Mouse (Mus musculus) heart, embryonic 13.5 days (tissue): ENCODE measurements at regions not wholly inside any gene's neighbourhood (a gene's known extent, or its start where the extent isn't known, plus 50 kb on each side); places are given as distances from the start of the nearest gene placed in this dataset.
"Not testable (repeated sequence)": the region's sequence is repeated elsewhere in the genome, so short reads cannot be mapped to it uniquely, and the experiment has no call there.

ENCODE experiments used
- ATAC-seq: fragments of 200-750 bp; cut with Nextera tagmentation; 2 replicates; pipeline ENCODE4 v1.8.0; 2017; ENCODE audit warnings: moderate TSS enrichment; ENCODE audit not compliant: insufficient number of reproducible peaks, low FRiP score, low TSS enrichment; ENCODE audit errors: extremely low read depth
- H3K27ac ChIP-seq: fragments of 300-500 bp; sonication (generic); replicated peaks from 2 replicates; pipeline ENCODE4 v1.5.1; 2015; ENCODE audit warnings: moderate library complexity, mild to moderate bottlenecking, inconsistent platforms
- H3K27me3 ChIP-seq: fragments of 300-500 bp; sonication (generic); replicated peaks from 2 replicates; pipeline ENCODE4 v1.6.1; 2015; ENCODE audit warnings: mild to moderate bottlenecking, inconsistent platforms
- H3K36me3 ChIP-seq: fragments of 300-500 bp; sonication (generic); 2 replicates; pipeline ENCODE4 v1.6.1; 2015; ENCODE audit warnings: mild to moderate bottlenecking, inconsistent platforms
- H3K4me1 ChIP-seq: fragments of 300-500 bp; sonication (generic); 2 replicates; pipeline ENCODE4 v1.6.1; 2015; ENCODE audit warnings: inconsistent platforms
- H3K4me2 ChIP-seq: fragments of 300-500 bp; sonication (generic); 2 replicates; pipeline ENCODE4 v1.6.1; 2015; ENCODE audit warnings: inconsistent platforms, mild to moderate bottlenecking, moderate library complexity
- H3K4me3 ChIP-seq: fragments of 300-500 bp; sonication (generic); 2 replicates; pipeline ENCODE4 v1.5.1; 2015; ENCODE audit warnings: moderate library complexity, mild to moderate bottlenecking, inconsistent platforms
- H3K9ac ChIP-seq: fragments of 300-500 bp; sonication (generic); 2 replicates; pipeline ENCODE4 v1.6.1; 2015; ENCODE audit warnings: inconsistent platforms, mild to moderate bottlenecking, moderate library complexity
- H3K9me3 ChIP-seq: fragments of 300-500 bp; sonication (generic); 2 replicates; pipeline ENCODE4 v1.6.1; 2016; ENCODE audit warnings: inconsistent platforms
- WGBS: fragments of 180-500 bp; shearing (Covaris S2); methylation state at CpG from one replicate; pipeline ENCODE4 v1.1.7; 2015; ENCODE audit warnings: mixed read lengths; 5-methylcytosine and 5-hydroxymethylcytosine counted together

DNA sequence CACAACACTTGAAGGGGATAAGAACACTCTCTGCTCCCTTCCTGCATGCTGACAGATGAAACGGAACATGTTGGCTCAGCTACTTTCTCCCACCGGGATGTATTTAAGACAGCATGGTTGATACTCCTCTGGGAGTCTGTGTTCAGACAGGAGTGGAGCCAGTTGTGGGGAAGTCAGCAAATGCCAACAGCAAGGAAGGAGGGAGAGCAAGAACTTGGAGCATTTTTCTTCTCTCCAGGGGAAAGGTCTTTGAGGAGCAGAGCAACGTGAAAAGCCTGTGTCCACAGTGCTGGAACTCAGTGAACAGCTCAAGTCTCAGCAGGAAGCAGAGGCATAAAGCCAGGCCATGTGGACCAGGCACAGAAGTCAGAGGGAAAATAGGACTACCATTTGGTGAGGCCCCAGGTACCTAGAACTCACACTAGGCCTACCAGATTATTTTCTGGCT lies 188.8 kb upstream of the Dmac1 start:
- Histone ChIP-seq H3K9ac (no peak overlapping the region), H3K4me3 (no peak overlapping the region), H3K36me3 (no peaks in the 10 kb centered on the region), H3K4me1 (no peaks in the 10 kb centered on the region), H3K27me3 (no peaks in the 10 kb centered on the region), H3K27ac (no peak overlapping the region), H3K4me2 (no peak overlapping the region), H3K9me3 (no peaks in the 10 kb centered on the region)
- 41% methylated on average over 3 of the region's 3 CpGs for WGBS
- no peak for ATAC-seq

DNA sequence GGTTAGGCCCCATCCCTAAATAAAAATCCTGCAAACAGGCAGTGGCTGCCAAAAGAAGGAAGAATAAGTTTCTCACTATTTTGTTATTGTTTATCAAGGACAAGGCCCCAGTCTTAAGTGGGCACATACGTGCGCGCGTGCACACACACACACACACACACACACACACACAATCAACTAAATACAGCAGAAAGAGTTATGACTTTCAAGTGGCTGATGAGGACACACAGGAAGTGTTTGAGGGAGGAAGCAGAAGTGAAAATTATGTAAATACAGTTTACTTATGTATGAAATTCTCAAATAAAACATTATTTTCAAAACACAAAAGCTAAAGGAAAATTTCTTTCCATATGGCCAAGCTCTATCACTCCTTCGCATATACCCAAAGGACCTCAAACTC lies 185.5 kb upstream of the Dmac1 start:
- Histone ChIP-seq H3K4me3 (no peak overlapping the region), H3K27ac (no peak overlapping the region), H3K4me2 (no peak overlapping the region), H3K9ac (no peak overlapping the region), H3K27me3 (no peaks in the 10 kb centered on the region), H3K36me3 (no peaks in the 10 kb centered on the region), H3K4me1 (no peaks in the 10 kb centered on the region), H3K9me3 (no peaks in the 10 kb centered on the region)
- whole genome bisulfite sequencing, result 90% methylated on average over 5 of the region's 5 CpGs
- no peak for ATAC-seq

DNA sequence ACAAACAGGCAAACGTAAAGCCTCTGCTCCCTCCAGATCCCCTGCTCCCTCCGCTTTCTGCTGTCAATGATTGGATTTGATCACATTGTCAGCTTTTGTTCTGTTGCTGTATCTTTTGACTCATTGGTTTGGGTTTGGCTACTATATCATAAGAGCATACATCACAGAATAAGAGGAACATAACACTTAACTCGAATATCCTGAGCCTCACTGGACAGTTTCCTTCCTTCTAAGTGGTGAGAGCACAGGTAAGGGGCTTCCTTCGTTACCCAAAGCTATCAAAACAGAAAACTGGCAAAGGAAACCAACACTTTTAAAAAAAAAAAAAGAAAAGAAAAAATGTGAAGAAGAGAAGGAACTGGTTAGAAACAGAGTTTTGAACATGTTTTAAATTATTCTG lies 171.4 kb upstream of the Dmac1 start:
- no peak overlapping the region for H3K9ac ChIP-seq
- 56% methylated on average over 4 of the region's 4 CpGs for WGBS
- H3K36me3 ChIP-seq, result no peaks in the 10 kb centered on the region
- H3K4me2 ChIP-seq, result no peak overlapping the region
- no peaks in the 10 kb centered on the region; the same call in 1 of the 2 replicates for H3K4me1 ChIP-seq
- ATAC-seq, result no peak
- H3K27ac ChIP-seq, result no peak overlapping the region
- no peak overlapping the region for H3K4me3 ChIP-seq
- H3K27me3 ChIP-seq, result no peaks in the 10 kb centered on the region
- no peaks in the 10 kb centered on the region for H3K9me3 ChIP-seq

DNA sequence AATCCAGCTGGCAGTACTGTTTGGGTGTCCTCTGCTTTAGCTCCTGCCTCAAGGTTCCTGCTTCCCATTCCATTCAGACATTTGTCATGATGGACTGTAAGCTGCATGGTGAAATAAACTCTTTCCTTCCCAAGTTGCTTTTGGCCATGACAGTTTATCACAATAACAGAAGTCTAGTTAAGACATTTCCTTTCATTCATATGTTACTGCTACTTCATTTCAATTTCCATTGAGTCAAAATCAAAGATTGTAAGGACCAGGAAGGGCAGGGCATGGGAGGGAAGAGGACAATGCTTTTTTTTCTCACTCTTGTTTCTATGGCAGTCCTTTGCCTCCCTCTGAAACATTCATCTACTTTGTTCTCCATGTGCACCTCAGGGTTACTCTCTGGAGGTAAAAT lies 145.2 kb upstream of the Dmac1 start:
- ATAC-seq, result no peak
- Histone ChIP-seq H3K9me3 (no peaks in the 10 kb centered on the region), H3K36me3 (no peaks in the 10 kb centered on the region), H3K4me3 (no peak overlapping the region), H3K4me1 (no peaks in the 10 kb centered on the region), H3K27ac (no peak overlapping the region), H3K4me2 (no peak overlapping the region), H3K27me3 (no peaks in the 10 kb centered on the region), H3K9ac (no peak overlapping the region)

DNA sequence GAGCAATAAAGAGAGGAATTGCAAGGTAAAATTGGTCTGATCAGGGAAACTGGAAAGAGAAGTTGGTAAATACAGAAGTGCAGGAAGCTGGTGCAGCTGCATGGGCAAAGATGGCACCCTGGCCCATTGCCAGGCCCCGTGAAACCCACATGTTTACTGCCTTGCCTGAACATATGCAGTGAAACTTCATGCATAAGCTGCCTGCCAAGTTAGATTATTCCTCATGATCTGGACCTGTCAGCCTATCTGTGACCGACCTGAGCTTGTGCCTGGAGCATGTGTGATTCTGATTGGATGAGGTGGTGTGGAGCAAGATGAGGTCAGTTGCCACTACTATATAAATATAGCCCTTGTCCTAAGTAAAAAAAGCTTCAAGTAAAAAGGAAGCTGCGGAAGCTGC lies 122.6 kb upstream of the Dmac1 start:
- not testable (repeated sequence) for H3K9me3 ChIP-seq, H3K36me3 ChIP-seq, H3K4me1 ChIP-seq, H3K27me3 ChIP-seq, H3K9ac ChIP-seq, H3K27ac ChIP-seq, ATAC-seq, H3K4me3 ChIP-seq, H3K4me2 ChIP-seq
- WGBS, result 84% methylated on average over 3 of the region's 3 CpGs

DNA sequence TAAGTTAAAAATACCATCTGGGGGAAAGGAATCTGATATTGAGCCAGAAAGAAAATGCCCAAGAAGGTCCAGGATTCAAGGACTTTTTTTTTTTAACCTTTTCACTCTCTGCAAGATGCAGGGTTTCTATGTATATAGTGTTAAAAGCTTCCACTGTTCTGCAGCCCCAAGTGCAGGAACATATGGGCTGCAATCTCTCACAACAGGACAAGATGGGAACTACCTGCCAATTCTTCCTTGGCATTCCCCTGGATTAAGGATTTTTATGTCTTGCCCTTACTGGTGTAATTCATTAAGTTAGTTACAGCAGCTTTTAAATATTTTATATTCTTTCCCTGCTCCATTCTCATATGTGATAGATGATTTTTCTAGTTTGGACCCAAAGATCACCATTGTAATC lies 116.9 kb upstream of the Dmac1 start:
- no peak overlapping the region for H3K9ac ChIP-seq
- ATAC-seq, result no peak
- no peaks in the 10 kb centered on the region for H3K4me1 ChIP-seq
- no peaks in the 10 kb centered on the region for H3K27me3 ChIP-seq
- no peaks in the 10 kb centered on the region for H3K9me3 ChIP-seq
- H3K36me3 ChIP-seq, result no peaks in the 10 kb centered on the region
- no peak overlapping the region for H3K27ac ChIP-seq
- H3K4me3 ChIP-seq, result no peak overlapping the region
- H3K4me2 ChIP-seq, result no peak overlapping the region

DNA sequence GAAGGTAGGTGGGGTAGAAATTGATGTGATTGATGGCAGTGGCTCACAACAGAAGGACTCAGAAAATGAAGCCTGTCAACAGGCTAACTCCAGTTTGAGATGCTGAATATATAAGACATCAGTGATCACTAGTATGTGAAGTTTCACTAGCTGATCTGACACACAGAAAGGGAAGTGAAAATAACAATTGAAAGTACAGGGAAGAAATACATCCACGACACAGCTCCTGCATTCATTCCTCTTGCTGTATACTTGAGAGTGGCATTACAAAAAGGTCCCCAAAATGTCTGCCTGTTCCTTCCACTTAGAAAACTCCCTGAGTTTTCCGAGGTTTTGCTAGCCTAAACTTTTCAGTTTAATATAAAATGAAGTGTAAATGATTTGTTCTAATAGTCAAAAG lies 116.2 kb upstream of the Dmac1 start:
- Histone ChIP-seq H3K27me3 (no peaks in the 10 kb centered on the region), H3K4me3 (no peak overlapping the region), H3K9ac (no peak overlapping the region), H3K36me3 (no peaks in the 10 kb centered on the region), H3K27ac (no peak overlapping the region), H3K9me3 (no peaks in the 10 kb centered on the region), H3K4me1 (peaks cover 2% of the 10 kb centered on the region; the same call in 1 of the 2 replicates), H3K4me2 (no peak overlapping the region)
- WGBS, result 60% methylated on average over 2 of the region's 2 CpGs
- ATAC-seq, result no peak

DNA sequence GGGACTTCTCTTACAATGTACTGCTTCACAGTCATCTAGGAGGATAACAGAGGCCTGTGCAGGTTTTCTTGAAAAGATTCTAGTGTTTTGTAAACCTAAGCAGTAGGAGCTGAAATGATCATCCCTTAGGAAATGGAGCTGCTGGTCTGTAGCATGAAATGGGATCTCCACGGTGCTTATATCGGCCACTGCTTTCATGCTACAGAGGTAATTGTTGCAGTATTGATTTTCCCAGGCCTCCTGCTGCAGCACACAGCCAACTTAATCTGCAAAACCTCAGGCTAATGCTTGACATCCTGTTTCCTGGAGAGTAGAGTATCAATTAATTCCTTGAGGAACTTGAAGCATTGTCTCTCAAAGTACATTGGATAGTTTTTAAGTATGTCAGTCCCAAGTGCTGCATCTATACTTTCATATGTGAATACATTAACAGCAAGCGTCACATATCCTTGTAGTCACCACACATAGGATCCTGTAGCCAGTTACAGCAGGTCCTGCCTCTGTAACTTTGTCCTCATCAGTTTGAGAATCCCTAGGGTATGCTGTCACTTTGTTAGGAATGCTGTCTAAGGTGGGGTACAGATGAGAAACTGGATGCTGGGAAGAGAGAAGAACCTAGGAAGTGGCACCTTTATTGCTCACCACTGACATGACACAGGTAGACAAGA lies 108.3 kb upstream of the Dmac1 start:
- 67% methylated on average over 3 of the region's 3 CpGs for WGBS
- H3K4me3 ChIP-seq, result no peak overlapping the region
- no peaks in the 10 kb centered on the region for H3K27me3 ChIP-seq
- peaks cover 9% of the 10 kb centered on the region for H3K4me1 ChIP-seq
- H3K4me2 ChIP-seq, result no peak overlapping the region
- H3K36me3 ChIP-seq, result no peaks in the 10 kb centered on the region
- no peak for ATAC-seq
- no peaks in the 10 kb centered on the region for H3K9me3 ChIP-seq
- H3K27ac ChIP-seq, result no peak overlapping the region
- H3K9ac ChIP-seq, result no peak overlapping the region

DNA sequence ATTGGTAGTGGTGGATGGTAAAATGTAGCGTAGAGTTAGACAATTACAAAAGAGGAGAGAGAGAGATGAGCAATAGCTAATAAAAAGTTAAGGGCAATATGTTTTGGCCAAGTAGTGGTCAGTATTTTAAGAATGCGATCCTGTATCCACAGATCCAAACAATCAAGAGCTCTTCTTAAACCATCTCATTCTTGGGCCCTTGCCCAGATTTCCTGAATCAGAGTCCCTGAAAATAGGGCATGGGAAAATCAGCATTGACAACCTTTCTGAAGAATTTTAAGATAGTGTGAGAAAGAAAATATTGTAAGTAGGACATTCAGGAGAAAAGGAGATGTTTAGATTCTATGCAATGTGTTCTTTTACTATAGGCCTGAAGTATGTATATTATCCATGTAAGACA lies 81.4 kb upstream of the Dmac1 start:
- WGBS, result 63% methylated on average over 2 of the region's 2 CpGs
- Histone ChIP-seq H3K9me3 (no peaks in the 10 kb centered on the region), H3K4me2 (no peak overlapping the region), H3K27me3 (no peaks in the 10 kb centered on the region), H3K36me3 (no peaks in the 10 kb centered on the region), H3K9ac (no peak overlapping the region), H3K4me1 (no peaks in the 10 kb centered on the region; the same call in 1 of the 2 replicates), H3K27ac (no peak overlapping the region), H3K4me3 (no peak overlapping the region)
- ATAC-seq, result no peak

DNA sequence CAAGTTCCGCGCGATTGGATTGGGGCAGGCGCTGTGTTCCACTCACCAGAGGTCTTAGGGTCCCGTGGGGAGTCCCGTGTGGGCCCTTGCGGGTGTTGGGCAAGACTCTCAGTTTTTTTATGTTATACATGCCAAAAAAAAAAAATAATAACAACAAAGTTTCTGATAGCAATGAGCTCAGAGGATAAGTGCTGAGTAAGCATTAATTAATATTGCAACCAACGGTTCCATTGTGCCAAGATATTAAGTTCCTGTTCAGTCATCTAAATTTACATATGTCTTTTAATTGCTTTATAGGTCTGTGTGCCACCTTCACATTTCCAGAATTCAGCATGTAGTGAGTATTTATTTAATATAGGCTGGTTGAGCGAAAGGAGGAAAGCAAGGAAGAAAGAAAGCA lies 77.5 kb upstream of the Dmac1 start:
- Histone ChIP-seq H3K9me3 (no peaks in the 10 kb centered on the region), H3K36me3 (no peaks in the 10 kb centered on the region), H3K4me1 (no peaks in the 10 kb centered on the region; the same call in 1 of the 2 replicates), H3K9ac (no peak overlapping the region), H3K4me3 (no peak overlapping the region), H3K27ac (no peak overlapping the region), H3K4me2 (no peak overlapping the region), H3K27me3 (no peaks in the 10 kb centered on the region)
- ATAC-seq, result no peak
- WGBS, result 85% methylated on average over 5 of the region's 9 CpGs

DNA sequence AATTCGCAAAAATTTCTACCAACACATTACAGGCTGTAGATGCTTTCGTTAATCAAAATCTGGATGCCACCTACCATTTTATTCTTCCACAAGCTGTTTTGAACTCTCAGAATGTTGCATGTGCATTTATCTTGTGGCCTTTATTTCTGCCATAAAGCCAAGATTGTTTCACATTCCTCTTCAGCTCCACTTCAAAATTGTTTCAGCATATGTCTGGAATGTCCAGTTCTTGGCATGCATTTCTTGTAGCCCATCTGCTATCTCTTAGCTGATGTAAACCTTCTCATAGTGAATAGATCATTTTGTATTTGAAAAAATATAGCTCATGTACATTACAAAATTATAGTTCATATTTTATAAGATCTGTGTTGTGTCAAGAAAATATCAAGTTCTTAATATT lies 56.4 kb upstream of the Dmac1 start:
- Histone ChIP-seq H3K9ac (no peak overlapping the region), H3K27me3 (no peaks in the 10 kb centered on the region), H3K4me1 (no peaks in the 10 kb centered on the region), H3K4me3 (no peak overlapping the region), H3K9me3 (0 out of 2 replicates have a peak, but pooled peaks cover 3% of the 10 kb centered on the region), H3K27ac (no peak overlapping the region), H3K4me2 (no peak overlapping the region), H3K36me3 (no peaks in the 10 kb centered on the region)
- 78% methylated on average over 2 of the region's 2 CpGs for WGBS
- no peak for ATAC-seq

DNA sequence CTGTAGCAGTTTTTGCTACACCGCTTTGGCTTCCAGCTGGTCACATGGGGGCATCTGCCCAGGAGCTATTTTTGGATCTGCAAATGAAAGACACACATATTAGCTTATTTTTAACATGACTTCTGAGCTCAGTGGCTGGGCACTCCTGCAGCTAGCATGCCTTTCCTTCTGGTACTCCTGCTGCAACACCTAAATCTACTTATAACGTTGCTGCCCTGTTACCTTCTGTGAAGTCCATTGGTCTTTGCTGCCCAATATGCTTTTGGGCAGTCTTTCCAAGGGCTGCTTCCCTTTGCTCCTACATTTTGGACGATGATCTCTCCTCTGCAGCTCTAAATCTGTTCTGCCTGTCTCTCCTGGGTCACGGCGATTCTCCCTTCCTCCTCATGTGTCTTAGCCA lies 54.7 kb upstream of the Dmac1 start:
- Histone ChIP-seq H3K4me2 (no peak overlapping the region), H3K4me1 (no peaks in the 10 kb centered on the region), H3K36me3 (no peaks in the 10 kb centered on the region), H3K27ac (no peak overlapping the region), H3K9ac (no peak overlapping the region), H3K9me3 (0 out of 2 replicates have a peak, but pooled peaks cover 3% of the 10 kb centered on the region), H3K4me3 (no peak overlapping the region), H3K27me3 (no peaks in the 10 kb centered on the region)
- whole genome bisulfite sequencing, result 70% methylated on average over 5 of the region's 5 CpGs
- no peak for ATAC-seq
